Mouse (Mus musculus) kidney, embryonic 14.5 days (tissue): ENCODE measurements around the gene 1110008P14Rik. TPM values are rescaled to one million over a fixed set of nuclear protein-coding genes. Genes with fewer than 3 reads are reported as not detected.
A peak's percentile ranks its signal among the peaks of the same experiment; 100 is the strongest.

ENCODE experiments used
- ATAC-seq: fragments of 200-750 bp; cut with Nextera tagmentation; 2 replicates; pipeline ENCODE4 v1.8.0; 2017; ENCODE audit warnings: moderate number of reproducible peaks, mild to moderate bottlenecking, moderate TSS enrichment, moderate library complexity; ENCODE audit not compliant: low FRiP score, low TSS enrichment
- H3K27ac ChIP-seq: fragments of 300-500 bp; sonication (generic); 2 replicates; pipeline ENCODE4 v1.5.1; 2014; ENCODE audit warnings: low read depth, mild to moderate bottlenecking, low read length, moderate library complexity, mixed read lengths
- H3K27me3 ChIP-seq: fragments of 300-500 bp; sonication (generic); 2 replicates; pipeline ENCODE4 v1.6.1; 2014; ENCODE audit warnings: mild to moderate bottlenecking, low read length; ENCODE audit not compliant: control insufficient read depth, insufficient read depth
- H3K36me3 ChIP-seq: fragments of 300-500 bp; sonication (generic); 2 replicates; pipeline ENCODE4 v1.6.1; 2014; ENCODE audit warnings: low read length, mixed read lengths; ENCODE audit not compliant: control insufficient read depth, insufficient read depth
- H3K4me1 ChIP-seq: fragments of 300-500 bp; sonication (generic); 2 replicates; pipeline ENCODE4 v1.6.1; 2014; ENCODE audit warnings: low read length, mixed read lengths; ENCODE audit not compliant: control insufficient read depth, insufficient read depth
- H3K4me2 ChIP-seq: fragments of 300-500 bp; sonication (generic); replicated peaks from 2 replicates; pipeline ENCODE4 v1.6.1; 2014; ENCODE audit warnings: low read depth, mild to moderate bottlenecking, low read length
- H3K4me3 ChIP-seq: fragments of 300-500 bp; sonication (generic); 2 replicates; pipeline ENCODE4 v1.5.1; 2014; ENCODE audit warnings: mild to moderate bottlenecking, low read length
- H3K9ac ChIP-seq: fragments of 300-500 bp; sonication (generic); 2 replicates; pipeline ENCODE4 v1.6.1; 2014; ENCODE audit warnings: low read depth, mild to moderate bottlenecking, low read length, moderate library complexity
- H3K9me3 ChIP-seq: fragments of 300-500 bp; sonication (generic); 2 replicates; pipeline ENCODE4 v1.6.1; 2016; ENCODE audit warnings: low read length; ENCODE audit not compliant: control insufficient read depth
- WGBS: fragments of 180-500 bp; shearing (Covaris S2); extraction: QIAGEN DNeasy Blood & Tissue Kit; methylation state at CpG from one replicate; pipeline ENCODE4 v1.1.7; 2014; 5-methylcytosine and 5-hydroxymethylcytosine counted together
- polyA plus RNA-seq: library from polyadenylated mRNA; unstranded; fragments of >200 nt; fragmentation: Nextera tagmentation; extraction: Ambion mirVana; gene quantifications from 2 replicates; pipeline ENCODE4 v1.2.1, GENCODE M21; 2014

The 1110008P14Rik gene
- polyA plus RNA-seq, 1 experiment from 2014 or later, result 50.1 TPM

DNA sequence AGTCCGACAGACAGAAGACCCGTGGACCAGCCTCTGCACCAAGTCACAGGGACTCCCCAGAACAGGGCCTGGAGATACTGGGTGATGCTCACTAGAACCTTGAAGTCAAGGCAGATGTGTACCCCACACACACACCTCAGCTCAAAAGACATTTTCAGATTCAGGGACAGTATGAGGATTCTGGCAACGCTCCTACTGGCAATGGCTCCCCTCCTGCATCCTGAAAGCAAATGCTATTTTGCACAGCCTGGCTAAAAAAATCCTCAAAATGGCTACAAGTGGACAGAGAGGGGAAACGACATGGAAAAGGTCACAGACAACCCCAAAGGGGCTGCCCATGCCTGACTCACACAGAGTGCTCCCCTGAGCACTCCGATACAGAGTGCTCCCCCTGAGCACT lies 49.6 kb downstream of the 1110008P14Rik start:
- Histone ChIP-seq H3K36me3 (peaks cover 4% of the 10 kb centered on the region; the same call in 1 of the 2 replicates), H3K4me2 (no peak overlapping the region)
- no peak for ATAC-seq

DNA sequence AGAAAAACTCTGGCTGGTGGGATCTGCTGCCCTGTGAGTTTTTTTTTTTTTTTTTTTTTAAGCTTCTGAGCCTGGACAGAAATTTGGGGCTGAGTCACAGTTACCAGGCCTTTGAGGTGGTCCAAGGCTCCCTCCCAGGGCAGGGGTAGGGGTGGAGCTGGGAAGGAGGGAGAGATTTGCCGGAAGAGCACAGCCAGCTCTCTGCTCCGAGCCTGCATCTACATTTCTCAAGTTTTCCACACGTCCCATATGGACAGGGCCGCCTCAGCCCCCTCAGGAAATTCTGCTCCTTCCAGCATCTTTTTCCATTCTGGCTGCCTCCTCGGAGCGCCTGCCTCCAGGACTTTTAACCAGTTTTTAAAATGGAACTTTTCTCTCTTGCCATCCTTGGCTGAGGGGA lies 52.2 kb downstream of the 1110008P14Rik start:
- Histone ChIP-seq H3K4me2 (no peak overlapping the region), H3K27me3 (no peaks in the 10 kb centered on the region), H3K4me1 (0 out of 2 replicates have a peak, but pooled peaks cover 5% of the 10 kb centered on the region), H3K4me3 (no peak overlapping the region), H3K27ac (0 out of 2 replicates have a peak overlapping the region, but pooled peaks have one; percentile 24), H3K9ac (no peak overlapping the region), H3K36me3 (peaks cover 4% of the 10 kb centered on the region; the same call in 1 of the 2 replicates), H3K9me3 (no peaks in the 10 kb centered on the region)
- no peak for ATAC-seq
- WGBS, result 32% methylated on average over 6 of the region's 6 CpGs

More for the DNA sequence above, 49.6 kb downstream of the 1110008P14Rik start:
- Histone ChIP-seq H3K9me3 (no peaks in the 10 kb centered on the region), H3K9ac (no peak overlapping the region), H3K27me3 (no peaks in the 10 kb centered on the region), H3K4me3 (no peak overlapping the region), H3K4me1 (peaks cover 10% of the 10 kb centered on the region; the same call in 1 of the 2 replicates), H3K27ac (no peak overlapping the region)
- 86% methylated on average over 5 of the region's 5 CpGs for WGBS

DNA sequence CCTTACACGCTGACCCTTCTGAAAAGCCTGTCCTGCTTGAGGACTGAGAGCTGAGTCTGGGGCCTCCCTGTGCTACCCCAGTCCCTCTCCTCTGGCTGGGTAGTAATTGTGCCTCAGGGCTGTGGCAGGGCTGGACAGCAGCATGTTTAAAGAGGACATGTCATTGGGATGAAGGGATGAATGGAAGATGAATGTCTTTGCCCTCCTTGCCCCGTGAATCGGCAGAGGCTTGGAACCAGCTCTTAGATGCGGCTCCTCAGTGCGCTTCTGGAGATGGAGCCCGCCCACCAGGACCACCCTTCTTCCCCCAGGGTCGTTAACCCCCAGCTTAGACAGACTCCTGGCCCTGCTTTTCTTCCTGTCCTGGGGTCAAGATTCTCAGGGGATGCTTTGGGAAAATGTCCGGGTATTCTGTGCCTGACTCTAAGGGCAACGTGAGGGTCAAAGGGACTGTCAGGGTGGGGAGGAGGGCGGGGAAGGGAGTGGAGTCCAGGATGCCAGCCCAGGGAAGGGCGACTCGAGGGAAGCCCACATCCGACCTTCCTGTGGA lies 52.8 kb downstream of the 1110008P14Rik start:
- no peak overlapping the region for H3K27ac ChIP-seq
- H3K4me1 ChIP-seq, result 0 out of 2 replicates have a peak, but pooled peaks cover 5% of the 10 kb centered on the region
- no peaks in the 10 kb centered on the region for H3K9me3 ChIP-seq
- no peaks in the 10 kb centered on the region for H3K36me3 ChIP-seq
- ATAC-seq, result no peak
- WGBS, result 17% methylated on average over 13 of the region's 13 CpGs
- no peaks in the 10 kb centered on the region for H3K27me3 ChIP-seq
- H3K4me2 ChIP-seq, result no peak overlapping the region
- no peak overlapping the region for H3K4me3 ChIP-seq
- no peak overlapping the region for H3K9ac ChIP-seq

DNA sequence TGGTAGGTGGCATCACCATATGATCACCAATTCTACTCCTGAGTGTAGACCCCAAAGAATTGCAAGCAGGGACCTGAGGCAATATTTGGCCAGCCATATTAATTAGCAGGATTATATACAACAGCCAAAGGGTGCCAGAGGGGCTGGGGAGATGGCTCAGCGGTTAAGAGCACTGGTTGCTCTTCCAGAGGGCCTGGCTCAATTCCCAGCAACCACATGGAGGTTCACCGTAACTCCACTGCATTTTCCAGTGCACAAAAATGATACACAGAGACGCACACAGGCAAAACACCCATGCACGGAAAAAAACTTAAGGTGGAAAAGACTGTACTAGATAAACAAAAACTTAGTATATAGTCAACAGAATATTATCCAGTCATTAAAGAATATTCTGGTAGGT lies 54.5 kb downstream of the 1110008P14Rik start:
- Histone ChIP-seq H3K4me3 (no peak overlapping the region), H3K36me3 (no peaks in the 10 kb centered on the region), H3K4me2 (no peak overlapping the region), H3K27ac (no peak overlapping the region), H3K4me1 (0 out of 2 replicates have a peak, but pooled peaks cover 5% of the 10 kb centered on the region), H3K9me3 (no peaks in the 10 kb centered on the region), H3K9ac (no peak overlapping the region), H3K27me3 (no peaks in the 10 kb centered on the region)
- WGBS, result 87% methylated on average over 4 of the region's 4 CpGs
- ATAC-seq, result no peak

Other genes with a start within 250 kb of the 1110008P14Rik start
- 65.8 and 73.1 TPM in 2 replicates for gene Prrc2b, start 230.9 kb downstream of the 1110008P14Rik start, polyA plus RNA-seq
- gene Pomt1, start 145.3 kb downstream of the 1110008P14Rik start, polyA plus RNA-seq, result 22.3 and 24.4 TPM in 2 replicates
- 64.1 and 64.3 TPM in 2 replicates for gene Uck1, start 121.8 kb downstream of the 1110008P14Rik start, polyA plus RNA-seq
- 12.4 and 21.3 TPM in 2 replicates for gene Golga2, start 94.6 kb downstream of the 1110008P14Rik start, polyA plus RNA-seq
- gene Swi5, start 93.9 kb downstream of the 1110008P14Rik start, polyA plus RNA-seq, result 142 and 529 TPM in 2 replicates
- 36.2 and 50.3 TPM in 2 replicates for gene Ciz1, start 29.6 kb downstream of the 1110008P14Rik start, polyA plus RNA-seq
- 8.4 and 11.5 TPM in 2 replicates for gene Dnm1, start 28.6 kb downstream of the 1110008P14Rik start, polyA plus RNA-seq
- 1.6 and 1.7 TPM in 2 replicates for gene Lcn2, start 6.3 kb upstream of the 1110008P14Rik start, polyA plus RNA-seq
- 32.2 and 36.4 TPM in 2 replicates for gene Ptges2, start 14.0 kb upstream of the 1110008P14Rik start, polyA plus RNA-seq
- 6.4 and 6.8 TPM in 2 replicates for gene Naif1, start 68.5 kb upstream of the 1110008P14Rik start, polyA plus RNA-seq
- gene Slc25a25, start 69.5 kb upstream of the 1110008P14Rik start, polyA plus RNA-seq, result 10.7 and 14.8 TPM in 2 replicates
- 12.2 and 16.9 TPM in 2 replicates for gene Fam102a, start 153.4 kb upstream of the 1110008P14Rik start, polyA plus RNA-seq
- 105 and 126 TPM in 2 replicates for gene Dpm2, start 188.9 kb upstream of the 1110008P14Rik start, polyA plus RNA-seq
- gene Pip5kl1, start 192.9 kb upstream of the 1110008P14Rik start, polyA plus RNA-seq, result 1.8 and 2.3 TPM in 2 replicates
- gene 9430097D07Rik, start 193.7 kb upstream of the 1110008P14Rik start, polyA plus RNA-seq, result 0.14 TPM in 1 of 2 replicates, not detected in the other
- gene St6galnac4, start 205.2 kb upstream of the 1110008P14Rik start, polyA plus RNA-seq, result 15.6 and 20.0 TPM in 2 replicates
- 7.0 and 8.7 TPM in 2 replicates for gene St6galnac6, start 217.8 kb upstream of the 1110008P14Rik start, polyA plus RNA-seq
- 22.1 and 25.5 TPM in 2 replicates for gene Ak1, start 239.8 kb upstream of the 1110008P14Rik start, polyA plus RNA-seq